In the genomic region with DNA sequence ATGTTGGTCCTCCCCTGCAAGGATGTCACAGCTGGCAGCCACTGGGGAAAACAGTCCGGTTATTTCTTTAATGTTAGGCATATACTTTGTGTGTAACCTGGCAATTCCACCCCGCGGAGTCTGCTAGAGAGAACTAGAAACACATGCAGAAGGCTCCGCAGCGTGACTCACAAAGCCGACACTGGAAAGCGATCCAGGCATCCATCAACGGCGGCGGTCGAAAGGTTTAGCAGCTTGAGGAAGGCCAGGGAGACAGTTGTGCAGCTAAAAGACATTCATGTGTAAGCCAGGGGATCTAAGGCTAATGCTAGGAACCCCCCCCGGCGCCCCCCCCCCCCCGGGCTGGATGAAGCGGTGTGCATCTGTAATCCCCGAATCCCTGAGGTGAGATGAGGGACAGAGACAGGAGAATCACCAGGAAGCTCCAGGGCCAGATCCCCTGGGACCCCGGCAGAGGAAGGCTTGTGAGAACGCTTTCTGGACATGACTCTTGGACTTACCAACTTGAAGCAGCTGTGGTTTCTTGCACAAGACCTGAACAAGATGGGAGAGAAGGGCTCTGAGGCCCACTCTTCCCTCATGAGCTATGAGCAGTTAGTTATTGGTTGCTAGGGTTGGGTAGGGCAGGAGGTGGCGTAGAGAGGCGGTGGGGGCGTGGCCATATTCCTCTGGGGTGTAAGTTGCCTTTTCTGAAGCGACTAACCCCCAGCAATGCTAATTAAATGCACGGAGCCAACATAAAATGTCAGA, we compare ENCODE assay signal across 9 mouse cellular contexts. TPM values are rescaled to one million over a fixed set of nuclear protein-coding genes. Genes with fewer than 3 reads are reported as not detected.
DNase-seq lines count a peak whose midpoint lies in the region; ATAC-seq lines count a peak whose summit lies in the region.
"Had no signal": no experiment of that assay in that cellular context is flagged by ENCODE, and none has a peak within 500 bp of the region (broad histone marks: within the 10 kb centered on the region; RNA-seq: fewer than 3 reads in every experiment).

No protein-coding gene starts in this region.

- DNase-seq in layer of hippocampus, adult 18-20 months (ENCODE audit: low spot score in 2 of 2): peak; percentile 43 to 72
- DNase-seq in layer of hippocampus, adult 9-10 months (ENCODE audit: low spot score): no peak
- peak; percentile 44 for DNase-seq in lung, postnatal 10 days
- DNase-seq in right cerebral cortex, postnatal 10 days (ENCODE audit: low spot score in 2 of 2): peak; percentile 59 to 61
- DNase-seq in cerebellum, adult 9-11 months: no peak
- no peak for DNase-seq in cerebellum, postnatal 25 days

- no peak for ATAC-seq in embryonic facial prominence, embryonic 12.5 days (ENCODE audit: insufficient number of reproducible peaks, insufficient read depth, low FRiP score, low TSS enrichment)
- ATAC-seq in heart, embryonic 11.5 days (replicated peaks; ENCODE audit: insufficient number of reproducible peaks, low FRiP score, low TSS enrichment): no peak

- peaks cover 43% of the 10 kb centered on the region for H3K4me1 ChIP-seq in embryonic facial prominence, embryonic 12.5 days
- H3K4me1 ChIP-seq in heart, embryonic 11.5 days (ENCODE audit: control insufficient read depth, insufficient read depth, low read length): peaks cover 4% of the 10 kb centered on the region; the same call in 1 of the 2 replicates

- peak overlapping the region; percentile 30 for H3K4me2 ChIP-seq in embryonic facial prominence, embryonic 12.5 days (replicated peaks)
- H3K4me2 ChIP-seq in heart, embryonic 11.5 days: peak overlapping the region; percentile 24; the same call in 1 of the 2 replicates

- no peaks in the 10 kb centered on the region for H3K9me3 ChIP-seq in embryonic facial prominence, embryonic 12.5 days
- H3K9me3 ChIP-seq in heart, embryonic 11.5 days (replicated peaks; ENCODE audit: control insufficient read depth, low read length): no peaks in the 10 kb centered on the region

- no peak overlapping the region for H3K4me3 ChIP-seq in embryonic facial prominence, embryonic 12.5 days
- no peak overlapping the region for H3K4me3 ChIP-seq in heart, embryonic 11.5 days (ENCODE audit: low read depth, low read length)
- H3K4me3 ChIP-seq: erythroblast, embryonic 14.5 days had no signal

- H3K27me3 ChIP-seq in embryonic facial prominence, embryonic 12.5 days: no peaks in the 10 kb centered on the region
- H3K27me3 ChIP-seq in heart, embryonic 11.5 days (ENCODE audit: control insufficient read depth, insufficient read depth, low read length): no peaks in the 10 kb centered on the region

- WGBS in embryonic facial prominence, embryonic 12.5 days: 15% methylated on average over 23 of the region's 23 CpGs
- WGBS in heart, embryonic 11.5 days (ENCODE audit: insufficient replicate concordance): 39% methylated on average over 23 of the region's 23 CpGs

- H3K36me3 ChIP-seq in embryonic facial prominence, embryonic 12.5 days: no peaks in the 10 kb centered on the region
- no peaks in the 10 kb centered on the region for H3K36me3 ChIP-seq in heart, embryonic 11.5 days (ENCODE audit: control insufficient read depth, insufficient read depth, low read length)

- peak overlapping the region; percentile 95 for H3K27ac ChIP-seq in embryonic facial prominence, embryonic 12.5 days
- no peak overlapping the region for H3K27ac ChIP-seq in heart, embryonic 11.5 days (ENCODE audit: low read depth, low read length)

- H3K9ac ChIP-seq in embryonic facial prominence, embryonic 12.5 days: 0 out of 2 replicates have a peak overlapping the region, but pooled peaks have one; percentile 25
- 0 out of 2 replicates have a peak overlapping the region, but pooled peaks have one; percentile 47 for H3K9ac ChIP-seq in heart, embryonic 11.5 days (ENCODE audit: low read depth, low read length)

RNA-seq across cellular contexts. Expression of a gene that starts 16.2 kb away (rescaled TPM):
- total RNA-seq in layer of hippocampus, adult 18-20 months (2021): 10 to 100 TPM; 51.1 to 55.3 TPM
- 7.0 and 8.4 TPM in 2 replicates for polyA plus RNA-seq in embryonic facial prominence, embryonic 12.5 days (2016; fragmentation: Nextera tagmentation; extraction: Ambion mirVana)
- 3.0 and 3.8 TPM in 2 replicates for polyA plus RNA-seq in heart, embryonic 11.5 days (2014; fragmentation: Nextera tagmentation; extraction: Ambion mirVana)

Comparison
In these comparisons a context has a peak if more than half of its experiments do, and no peak if none do; other contexts are left out.
1. DNase-seq: peak in layer of hippocampus, adult 18-20 months (2 of 2), lung, postnatal 10 days (single experiment) and right cerebral cortex, postnatal 10 days (2 of 2); none in layer of hippocampus, adult 9-10 months (single experiment), cerebellum, adult 9-11 months (single experiment) and cerebellum, postnatal 25 days (0 of 2).